Mouse (Mus musculus): ENCODE data around the gene Tank. TPM values are rescaled to one million over a fixed set of nuclear protein-coding genes. Genes with fewer than 3 reads are reported as not detected.

Gene Tank
- 1.6 and 3.4 TPM in 2 replicates for polyA plus RNA-seq (2012; ENCODE audit: low replicate concordance)

DNA sequence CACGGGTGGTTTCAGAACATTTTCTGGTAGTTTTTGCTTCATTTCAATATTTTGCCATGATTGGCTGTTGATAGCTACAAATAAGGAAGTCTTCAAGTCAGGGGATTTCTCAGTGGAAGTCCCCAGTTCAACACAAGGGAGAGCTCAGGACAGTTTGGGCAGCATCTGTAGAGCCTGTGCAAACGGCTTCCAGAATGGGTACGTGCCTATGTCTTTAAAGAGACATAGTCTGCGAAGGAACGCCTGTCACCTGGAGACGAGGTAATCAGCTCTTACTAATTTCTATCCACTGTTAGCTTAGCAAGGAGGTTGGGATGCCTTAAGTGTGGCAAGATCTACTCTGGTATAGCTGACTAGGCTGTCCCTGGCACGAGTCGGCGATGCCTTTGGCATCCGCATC lies at the start of gene Tank:
Gene Tank (plus strand): TSS at position 153 of the 400 bp plus-strand sequence.

Other genes starting within 250 kb of the Tank start
- 0.52 and 8.1 TPM in 2 replicates for gene Psmd14, start 133.1 kb downstream of the Tank start, polyA plus RNA-seq (2012; ENCODE audit: low replicate concordance)
- gene Tbr1, start 224.3 kb downstream of the Tank start, polyA plus RNA-seq (2012; ENCODE audit: low replicate concordance), result 0.31 TPM in 1 of 2 replicates, not detected in the other